Mouse (Mus musculus): ENCODE data around the gene T. TPM values are rescaled to one million over a fixed set of nuclear protein-coding genes. Genes with fewer than 3 reads are reported as not detected.
"Not testable (repeated sequence)": the region's sequence is repeated elsewhere in the genome, so short reads cannot be mapped to it uniquely, and the experiment has no call there.

Gene T
- not detected for total RNA-seq (2022)

GRCm38 (mm10) chr17:8433978-8434960 lies at the start of gene T:
T (plus strand) TSS chr17:8434423.
- no peak for DNase-seq (ENCODE audit: low spot score)

DNA sequence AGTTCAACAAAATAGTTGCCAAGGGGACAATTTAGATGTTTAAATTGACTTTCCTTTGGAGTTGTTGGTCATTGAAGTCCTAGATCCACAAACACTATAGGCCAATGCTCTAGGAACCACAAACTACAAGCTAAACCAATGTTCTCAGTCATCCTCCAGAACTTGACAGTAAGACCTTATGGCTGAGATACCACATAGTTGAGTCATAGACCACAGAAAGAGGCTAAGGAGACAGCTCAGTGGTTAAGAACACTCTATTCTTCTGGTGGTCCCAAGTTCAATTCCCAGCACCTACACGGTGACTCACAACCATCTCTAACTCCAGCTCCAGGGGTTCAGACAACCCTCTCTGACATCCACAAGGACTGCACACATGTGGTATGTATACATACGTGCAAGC lies 48.8 kb upstream of the T start:
- DNase-seq (ENCODE audit: low spot score), result no peak

DNA sequence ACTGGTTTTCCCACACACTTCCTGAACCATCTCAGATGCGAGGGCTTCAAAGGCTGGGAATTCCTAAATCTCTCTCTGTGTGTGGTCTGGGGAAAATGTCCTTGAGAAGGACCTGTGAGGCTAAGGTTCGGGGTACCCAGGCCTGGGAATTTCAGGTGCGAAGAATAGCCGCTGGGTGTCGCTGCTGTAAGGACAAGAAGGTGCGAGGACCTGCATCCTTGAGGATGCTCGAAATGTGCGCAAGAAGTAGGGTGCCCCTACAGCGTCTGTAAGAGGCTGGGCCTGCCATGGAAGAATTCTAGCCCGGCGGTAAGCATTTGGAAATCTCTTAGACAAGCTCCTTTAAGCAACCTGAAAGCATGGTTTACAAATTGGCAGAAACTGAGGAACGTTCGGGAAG lies 45.8 kb upstream of the T start:
- DNase-seq (ENCODE audit: low spot score), result no peak

- DNase-seq (ENCODE audit: low spot score), result no peak
Observed at GRCm38 (mm10) chr17:8388990-8389789, 45.0 kb upstream of the T start.

- no peak for DNase-seq (ENCODE audit: low spot score)
Observed at GRCm38 (mm10) chr17:8389790-8390095, 44.5 kb upstream of the T start.

DNA sequence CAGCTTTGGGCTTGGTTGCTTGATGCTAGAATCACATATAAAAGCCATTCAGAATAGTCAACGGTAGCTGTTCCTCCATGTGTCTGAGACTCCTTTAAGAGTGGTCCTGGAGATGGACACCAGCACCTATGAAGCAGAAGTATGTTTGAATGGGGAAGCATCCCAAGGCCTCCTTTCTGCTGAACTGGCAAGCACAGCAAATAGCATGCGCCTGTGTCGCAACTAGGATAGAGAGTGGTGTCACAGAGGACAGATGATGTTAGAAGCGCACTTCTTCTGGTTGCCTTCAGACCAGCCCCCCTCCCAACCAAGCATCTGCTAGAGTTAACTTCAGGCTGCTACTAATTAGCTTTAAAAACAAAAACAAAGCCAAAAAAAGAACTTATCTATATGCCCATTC lies 43.7 kb upstream of the T start:
- DNase-seq (ENCODE audit: low spot score), result no peak

- DNase-seq (ENCODE audit: low spot score), result no peak
Observed at GRCm38 (mm10) chr17:8396371-8396770, 37.9 kb upstream of the T start.

DNA sequence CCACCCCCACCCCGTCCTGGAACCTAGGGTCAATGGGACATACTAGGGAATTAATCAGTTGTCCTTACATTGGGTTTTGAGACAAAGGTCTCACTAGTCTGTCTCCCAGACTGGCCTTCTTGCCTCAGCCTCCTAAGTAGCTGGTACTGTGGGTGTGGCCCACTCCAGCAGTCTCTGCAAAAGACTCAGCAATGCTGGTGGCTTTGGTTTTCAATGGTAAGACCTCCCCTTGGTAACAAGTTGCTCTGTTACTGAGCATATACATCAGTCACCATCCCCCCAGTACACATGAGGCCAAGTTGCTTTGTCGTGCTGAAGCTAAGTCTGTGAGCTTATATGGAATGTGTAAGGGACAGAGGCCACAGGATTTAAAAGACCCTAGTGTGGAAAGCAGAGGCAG lies 36.3 kb upstream of the T start:
- no peak for DNase-seq (ENCODE audit: low spot score)

GRCm38 (mm10) chr17:8403932-8404331 lies 30.3 kb upstream of the T start:
- DNase-seq (ENCODE audit: low spot score), result not testable (repeated sequence)

- DNase-seq (ENCODE audit: low spot score), result no peak
Observed at GRCm38 (mm10) chr17:8406285-8406684, 27.9 kb upstream of the T start.

GRCm38 (mm10) chr17:8408002-8408401 lies 26.2 kb upstream of the T start:
- not testable (repeated sequence) for DNase-seq (ENCODE audit: low spot score)

DNA sequence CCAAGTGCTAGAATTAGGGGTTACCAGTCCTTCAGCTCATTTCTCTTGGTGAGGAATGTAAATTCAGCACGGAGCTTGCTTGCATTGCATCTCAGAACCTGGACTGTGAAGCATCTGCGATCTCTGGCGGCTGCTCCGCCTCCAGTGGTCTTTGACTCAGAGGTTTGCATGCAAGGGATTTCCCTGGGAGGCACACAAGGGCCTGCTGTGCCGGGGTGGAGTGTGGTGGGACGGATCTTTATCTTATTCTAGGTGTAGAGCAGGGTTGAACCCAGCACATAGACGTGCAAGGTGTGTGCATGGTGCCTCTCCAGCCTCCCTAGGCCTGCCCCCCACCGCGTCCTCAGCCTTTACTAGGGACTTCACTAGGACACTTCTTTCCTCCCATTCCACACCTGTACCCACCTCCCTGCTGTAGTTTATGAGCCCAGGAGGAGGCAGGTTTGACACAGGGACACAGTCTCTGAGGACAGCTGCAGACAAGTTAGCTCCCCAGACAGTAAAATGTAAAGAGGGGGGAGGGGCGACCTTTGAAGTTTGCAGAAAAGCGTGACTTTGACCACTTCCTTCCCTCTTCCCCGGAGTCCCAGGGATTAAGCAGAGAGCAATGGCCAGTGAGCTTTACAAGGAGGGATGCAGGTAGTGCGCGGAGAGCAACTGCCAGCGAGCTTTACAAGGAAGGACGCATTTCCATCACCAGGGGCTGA lies 25.5 kb upstream of the T start:
- no peak for DNase-seq (ENCODE audit: low spot score)

GRCm38 (mm10) chr17:8410330-8410729 lies 23.9 kb upstream of the T start:
- no peak for DNase-seq (ENCODE audit: low spot score)

GRCm38 (mm10) chr17:8413656-8414055 lies 20.6 kb upstream of the T start:
- DNase-seq (ENCODE audit: low spot score), result no peak

- DNase-seq (ENCODE audit: low spot score), result no peak
Observed at GRCm38 (mm10) chr17:8415533-8415932, 18.7 kb upstream of the T start.

- peak; percentile 21 for DNase-seq (ENCODE audit: low spot score)
Observed at GRCm38 (mm10) chr17:8416865-8417264, 17.4 kb upstream of the T start.

DNA sequence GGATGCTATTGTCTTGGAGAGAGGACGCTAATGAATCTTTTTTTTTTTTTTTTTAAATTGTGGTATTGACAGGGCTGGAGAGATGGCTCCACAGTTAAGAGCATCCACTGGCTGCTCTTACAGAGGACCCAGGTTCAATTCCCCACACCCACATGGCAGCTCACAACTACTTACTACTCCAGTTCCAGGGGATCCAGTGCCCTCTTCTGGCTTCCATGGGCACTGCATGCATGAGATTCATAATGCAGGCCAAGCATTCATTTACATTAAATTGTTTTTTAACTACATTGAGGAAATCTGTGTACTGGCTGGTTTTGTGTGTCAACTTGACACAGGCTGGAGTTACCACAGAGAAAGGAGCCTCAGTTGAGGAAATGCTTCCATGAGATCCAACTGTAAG lies 13.5 kb upstream of the T start:
- DNase-seq (ENCODE audit: low spot score), result no peak

GRCm38 (mm10) chr17:8421517-8421916 lies 12.7 kb upstream of the T start:
- DNase-seq (ENCODE audit: low spot score), result no peak

DNA sequence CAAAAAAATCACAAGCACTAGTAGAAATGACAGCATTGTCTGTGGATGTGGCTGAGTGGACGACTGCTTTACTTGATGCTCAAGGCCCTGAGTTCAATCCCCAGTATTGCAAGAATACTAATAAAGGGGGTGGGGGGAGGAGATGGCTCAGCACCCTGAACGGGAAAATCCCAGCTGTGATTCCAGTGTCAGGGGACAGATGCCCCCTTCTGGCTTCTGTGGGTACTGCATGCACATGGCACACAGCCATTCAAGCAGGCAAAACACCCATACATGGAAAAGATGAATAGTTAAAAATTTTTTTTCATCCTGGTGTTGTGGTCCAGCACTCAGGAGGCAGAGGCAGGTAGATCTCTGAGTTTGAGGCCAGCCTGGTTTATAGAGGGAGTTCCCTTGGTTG lies 10.9 kb upstream of the T start:
- no peak for DNase-seq (ENCODE audit: low spot score)

DNA sequence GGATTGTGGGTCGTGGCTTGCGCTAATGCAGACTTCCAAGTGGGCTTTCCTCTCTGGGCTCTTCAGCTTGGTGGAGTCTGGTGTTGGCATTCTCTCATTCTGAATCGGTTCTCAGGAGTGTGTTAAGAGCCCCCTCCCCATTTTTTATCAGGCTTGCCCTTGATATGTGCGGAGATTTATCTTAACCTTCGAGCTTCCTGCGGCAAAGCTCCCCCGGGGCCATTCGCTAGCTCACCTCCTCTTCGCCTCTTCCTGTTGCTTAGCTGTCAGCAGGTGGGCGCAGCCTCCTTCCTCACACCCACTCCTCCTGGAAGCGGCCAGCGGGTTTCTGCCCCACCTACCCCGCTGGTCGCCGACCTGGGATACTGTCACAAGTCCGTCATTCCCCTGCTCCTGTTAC lies 4.8 kb upstream of the T start:
- DNase-seq (ENCODE audit: low spot score), result no peak

DNA sequence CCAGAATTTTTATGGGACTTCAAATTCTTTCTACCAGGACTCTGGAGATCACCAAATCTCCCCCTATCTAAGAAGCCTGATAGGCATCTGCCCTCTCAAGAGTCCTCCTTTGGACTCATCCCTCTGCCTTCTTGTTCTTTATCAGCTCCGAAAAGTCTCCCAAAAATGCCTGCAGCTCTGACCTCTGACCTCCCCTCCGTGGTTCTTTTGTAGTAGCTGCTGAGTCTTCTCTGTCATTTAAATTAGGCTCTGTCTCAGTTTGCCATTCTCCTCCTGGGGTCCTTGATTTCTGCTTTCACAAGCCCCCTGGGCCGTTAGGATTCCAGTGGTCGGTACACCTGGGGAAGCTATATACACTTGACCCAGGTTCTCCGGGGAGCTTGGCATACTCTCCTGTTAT lies 4.3 kb upstream of the T start:
- DNase-seq (ENCODE audit: low spot score), result no peak

DNA sequence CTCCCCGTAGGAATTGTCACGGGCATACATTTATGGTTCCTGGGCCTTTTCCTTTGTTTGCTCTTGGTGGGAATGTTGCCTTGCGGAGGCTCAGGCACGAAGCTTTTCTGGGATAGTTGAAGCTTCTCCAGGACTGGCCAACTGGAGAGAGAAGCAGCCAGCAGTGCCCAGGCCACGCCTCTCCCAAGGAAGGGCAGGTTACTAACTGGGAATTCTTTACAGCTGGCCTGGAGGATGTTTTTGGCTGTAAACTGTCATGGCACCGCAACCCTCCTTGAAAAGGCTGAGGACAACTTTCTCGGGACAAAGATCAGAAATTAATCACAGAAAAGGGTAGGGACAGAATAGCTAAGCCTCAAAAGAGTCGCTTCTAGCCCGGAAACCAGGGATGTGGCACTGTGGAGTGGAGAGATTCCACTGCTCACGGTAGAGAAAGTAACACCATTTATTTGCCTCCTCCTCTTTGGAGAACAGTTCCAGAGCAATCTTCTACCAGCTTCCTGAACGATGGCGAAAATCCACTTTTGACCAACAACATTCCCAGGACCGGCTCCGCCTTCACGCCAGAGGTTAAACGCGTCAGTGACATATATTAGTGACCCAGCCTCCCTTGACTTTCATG lies 1.9 kb upstream of the T start:
- DNase-seq (ENCODE audit: low spot score), result no peak

Measured in heart, adult 8-10 months (tissue).